Mouse (Mus musculus): Measurements from ENCODE around the gene Cic. TPM values are rescaled to one million over a fixed set of nuclear protein-coding genes. Genes with fewer than 3 reads are reported as not detected.

Gene Cic
- polyA plus RNA-seq, 1 experiment from 2014 or later: 27.4 TPM

GRCm38 (mm10) chr7:25294495-25294894, 27.0 kb downstream of the Cic start:
- 87% methylated on average over 4 of the region's 4 CpGs for WGBS
- no peaks in the 10 kb centered on the region for H3K27me3 ChIP-seq (ENCODE audit: control insufficient read depth, insufficient read depth, low read length)
- no peak for ATAC-seq (ENCODE audit: insufficient read depth, low FRiP score)
- H3K36me3 ChIP-seq (ENCODE audit: control insufficient read depth, insufficient read depth, low read length): peaks cover 25% of the 10 kb centered on the region
- H3K4me1 ChIP-seq (ENCODE audit: control insufficient read depth, insufficient read depth, low read length): peaks cover 22% of the 10 kb centered on the region
- H3K27ac ChIP-seq (ENCODE audit: low read length): no peak overlapping the region
- H3K4me3 ChIP-seq (replicated peaks; ENCODE audit: low read length): no peak overlapping the region
- H3K9ac ChIP-seq (ENCODE audit: low read length): no peak overlapping the region
- no peaks in the 10 kb centered on the region for H3K9me3 ChIP-seq (replicated peaks; ENCODE audit: control insufficient read depth, low read length)
- H3K4me2 ChIP-seq (ENCODE audit: low read depth, low read length): no peak overlapping the region

DNA sequence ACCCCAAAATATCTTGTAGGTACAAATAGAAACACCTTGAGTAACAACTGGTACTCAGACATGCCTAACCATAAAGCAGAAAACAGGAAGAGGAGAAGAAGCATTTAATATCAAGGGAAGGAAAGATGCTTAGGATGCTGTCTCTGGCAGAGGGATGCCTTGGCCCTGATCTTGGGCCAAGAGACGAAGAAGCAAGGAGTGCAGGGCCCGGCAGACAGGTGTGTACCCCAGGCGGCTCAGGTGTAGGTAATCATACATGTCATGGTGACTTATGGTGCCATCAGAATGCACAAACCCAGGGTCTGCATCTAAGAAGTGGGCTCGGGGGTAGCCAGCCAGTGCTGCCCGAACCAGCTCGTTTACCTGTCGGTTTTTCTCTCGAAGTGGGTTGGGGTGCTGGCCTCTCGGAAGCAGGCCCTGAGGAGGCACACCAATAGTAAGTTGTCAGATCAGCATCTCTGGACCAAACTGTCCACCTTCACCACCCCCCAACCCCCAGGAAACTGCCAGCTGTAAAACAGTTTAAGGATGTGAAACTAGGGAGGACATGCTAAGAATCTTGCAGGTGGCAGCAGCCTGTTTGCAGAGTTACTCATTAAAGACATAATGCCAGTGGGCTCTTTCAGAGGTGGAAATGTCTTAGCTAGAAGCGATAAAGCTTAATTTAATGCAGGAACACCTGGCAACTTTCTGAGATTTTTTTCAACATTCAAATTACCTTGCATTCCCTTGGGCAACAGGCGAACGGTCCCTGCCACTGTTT, 27.6 kb downstream of the Cic start:
- no peak overlapping the region for H3K4me3 ChIP-seq (replicated peaks; ENCODE audit: low read length)
- H3K4me1 ChIP-seq (ENCODE audit: control insufficient read depth, insufficient read depth, low read length): peaks cover 22% of the 10 kb centered on the region
- H3K4me2 ChIP-seq (ENCODE audit: low read depth, low read length): no peak overlapping the region
- no peaks in the 10 kb centered on the region for H3K27me3 ChIP-seq (ENCODE audit: control insufficient read depth, insufficient read depth, low read length)
- no peaks in the 10 kb centered on the region for H3K9me3 ChIP-seq (replicated peaks; ENCODE audit: control insufficient read depth, low read length)
- 83% methylated on average over 12 of the region's 12 CpGs for WGBS
- H3K9ac ChIP-seq (ENCODE audit: low read length): no peak overlapping the region
- H3K27ac ChIP-seq (ENCODE audit: low read length): no peak overlapping the region
- no peak for ATAC-seq (ENCODE audit: insufficient read depth, low FRiP score)
- peaks cover 18% of the 10 kb centered on the region for H3K36me3 ChIP-seq (ENCODE audit: control insufficient read depth, insufficient read depth, low read length)

- under 1% methylated on average over 21 of the region's 21 CpGs for WGBS
- peak overlapping the region; percentile 71 for H3K4me2 ChIP-seq (ENCODE audit: low read depth, low read length)
- H3K36me3 ChIP-seq (ENCODE audit: control insufficient read depth, insufficient read depth, low read length): peaks cover 9% of the 10 kb centered on the region; the same call in 1 of the 2 replicates
- peak overlapping the region; percentile 91 for H3K9ac ChIP-seq (ENCODE audit: low read length)
- ATAC-seq (ENCODE audit: insufficient read depth, low FRiP score): peak; percentile 26
- peak overlapping the region; percentile 61 for H3K4me3 ChIP-seq (replicated peaks; ENCODE audit: low read length)
- H3K9me3 ChIP-seq (replicated peaks; ENCODE audit: control insufficient read depth, low read length): no peaks in the 10 kb centered on the region
- H3K4me1 ChIP-seq (ENCODE audit: control insufficient read depth, insufficient read depth, low read length): peaks cover 9% of the 10 kb centered on the region; the same call in 1 of the 2 replicates
- H3K27ac ChIP-seq (ENCODE audit: low read length): peak overlapping the region; percentile 94
- H3K27me3 ChIP-seq (ENCODE audit: control insufficient read depth, insufficient read depth, low read length): no peaks in the 10 kb centered on the region
Observed at GRCm38 (mm10) chr7:25296945-25297453, 29.5 kb downstream of the Cic start.

DNA sequence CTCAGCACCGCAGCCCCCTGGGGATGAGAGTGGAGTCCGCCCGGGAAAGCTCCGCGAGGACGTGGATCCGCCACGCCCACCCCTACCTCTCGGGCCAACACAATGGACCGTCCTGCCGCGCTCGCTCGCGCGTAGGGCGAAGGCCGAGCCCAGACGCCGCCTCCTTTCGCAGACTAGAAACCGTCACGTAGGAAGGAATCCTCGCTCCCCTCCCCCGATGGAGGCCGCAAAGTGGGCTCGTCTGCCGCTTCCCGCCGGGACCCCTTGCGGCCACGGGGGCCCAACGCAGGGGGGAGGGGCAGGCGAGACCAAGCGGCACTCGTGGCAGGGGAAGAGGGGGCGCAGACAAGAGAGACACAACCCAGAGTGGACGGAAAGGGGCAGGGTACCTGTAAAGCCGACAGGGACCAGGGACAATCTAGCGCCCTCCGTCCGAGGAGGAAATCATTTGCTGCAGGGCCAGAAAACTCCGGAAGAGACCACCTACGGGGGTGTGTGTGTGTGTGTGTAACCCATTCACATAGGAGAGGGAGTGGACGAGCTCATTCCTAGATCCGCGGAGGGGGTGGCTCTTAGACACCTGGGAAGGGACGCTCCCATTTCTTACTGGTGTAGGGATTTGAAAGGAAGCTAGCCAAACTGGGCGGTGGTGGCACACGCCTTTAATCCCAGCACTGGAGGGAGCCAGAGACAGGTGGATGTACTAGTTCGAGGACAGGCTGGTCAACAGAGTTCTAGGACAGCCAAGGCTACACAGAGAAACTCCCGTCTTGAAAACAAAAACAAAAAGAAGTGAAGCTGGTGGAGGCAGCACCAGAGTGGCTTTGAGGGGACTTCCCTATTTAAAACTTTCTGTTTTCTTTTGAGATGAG, 30.2 kb downstream of the Cic start, which contains the start of gene Pafah1b3:
Pafah1b3 (minus strand) TSS at position 533 of the 872 bp plus-strand sequence.
- peaks cover 5% of the 10 kb centered on the region; the same call in 1 of the 2 replicates for H3K36me3 ChIP-seq (ENCODE audit: control insufficient read depth, insufficient read depth, low read length)
- H3K4me1 ChIP-seq (ENCODE audit: control insufficient read depth, insufficient read depth, low read length): peaks cover 9% of the 10 kb centered on the region; the same call in 1 of the 2 replicates
- ATAC-seq (ENCODE audit: insufficient read depth, low FRiP score): peak; percentile 91
- peak within 1 kb of the TSS; percentile 94 for H3K27ac ChIP-seq (ENCODE audit: low read length)
- peak within 1 kb of the TSS; percentile 71 for H3K4me2 ChIP-seq (ENCODE audit: low read depth, low read length)
- peak within 1 kb of the TSS; percentile 61 for H3K4me3 ChIP-seq (replicated peaks; ENCODE audit: low read length)
- WGBS: under 1% methylated on average over 51 of the region's 52 CpGs
- no peaks in the 10 kb centered on the region for H3K9me3 ChIP-seq (replicated peaks; ENCODE audit: control insufficient read depth, low read length)
- H3K27me3 ChIP-seq (ENCODE audit: control insufficient read depth, insufficient read depth, low read length): no peaks in the 10 kb centered on the region
- peak within 1 kb of the TSS; percentile 91 for H3K9ac ChIP-seq (ENCODE audit: low read length)

DNA sequence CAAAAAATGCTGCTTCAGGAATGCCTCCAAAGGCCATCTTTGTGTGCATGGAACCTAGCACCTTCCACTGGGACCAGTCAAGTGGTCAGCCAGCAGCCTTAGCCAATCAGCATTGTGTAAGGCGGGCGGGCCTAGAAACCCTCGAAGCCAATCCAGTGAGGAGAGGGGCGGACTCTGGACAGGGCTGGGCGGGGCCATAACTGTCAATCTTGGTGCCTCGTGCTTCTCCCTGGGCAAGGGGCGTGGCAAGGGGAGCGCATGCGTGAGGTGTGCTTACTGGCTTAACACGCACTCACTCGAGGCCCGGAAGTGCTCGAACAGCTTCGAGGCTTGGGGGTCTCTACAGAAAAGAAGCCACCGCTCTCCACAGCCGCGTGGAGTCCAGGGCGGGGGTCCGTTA, 33.6 kb downstream of the Cic start, which contains the start of gene Prr19:
Prr19 (plus strand) TSS at position 349 of the 400 bp plus-strand sequence.
- Histone ChIP-seq H3K9me3 (replicated peaks; ENCODE audit: control insufficient read depth, low read length) (no peaks in the 10 kb centered on the region), H3K4me3 (replicated peaks; ENCODE audit: low read length) (no peak within 1 kb of the TSS), H3K4me1 (ENCODE audit: control insufficient read depth, insufficient read depth, low read length) (peaks cover 14% of the 10 kb centered on the region), H3K4me2 (ENCODE audit: low read depth, low read length) (no peak within 1 kb of the TSS), H3K27ac (ENCODE audit: low read length) (no peak within 1 kb of the TSS), H3K36me3 (ENCODE audit: control insufficient read depth, insufficient read depth, low read length) (no peaks in the 10 kb centered on the region), H3K9ac (ENCODE audit: low read length) (no peak within 1 kb of the TSS), H3K27me3 (ENCODE audit: control insufficient read depth, insufficient read depth, low read length) (no peaks in the 10 kb centered on the region)
- WGBS: 61% methylated on average over 19 of the region's 19 CpGs
- ATAC-seq (ENCODE audit: insufficient read depth, low FRiP score): no peak

- no peak for ATAC-seq (ENCODE audit: insufficient read depth, low FRiP score)
- Histone ChIP-seq H3K4me1 (ENCODE audit: control insufficient read depth, insufficient read depth, low read length) (peaks cover 12% of the 10 kb centered on the region), H3K4me3 (replicated peaks; ENCODE audit: low read length) (no peak overlapping the region), H3K27me3 (ENCODE audit: control insufficient read depth, insufficient read depth, low read length) (peaks cover 8% of the 10 kb centered on the region), H3K9ac (ENCODE audit: low read length) (no peak overlapping the region), H3K4me2 (ENCODE audit: low read depth, low read length) (no peak overlapping the region), H3K36me3 (ENCODE audit: control insufficient read depth, insufficient read depth, low read length) (no peaks in the 10 kb centered on the region), H3K27ac (ENCODE audit: low read length) (no peak overlapping the region), H3K9me3 (replicated peaks; ENCODE audit: control insufficient read depth, low read length) (no peaks in the 10 kb centered on the region)
- WGBS: 56% methylated on average over 9 of the region's 9 CpGs
Observed at GRCm38 (mm10) chr7:25303003-25303684, 35.6 kb downstream of the Cic start.

GRCm38 (mm10) chr7:25303685-25304006, 36.1 kb downstream of the Cic start:
- Histone ChIP-seq H3K27me3 (ENCODE audit: control insufficient read depth, insufficient read depth, low read length) (peaks cover 12% of the 10 kb centered on the region), H3K4me1 (ENCODE audit: control insufficient read depth, insufficient read depth, low read length) (peaks cover 9% of the 10 kb centered on the region), H3K4me3 (replicated peaks; ENCODE audit: low read length) (no peak overlapping the region), H3K9ac (ENCODE audit: low read length) (no peak overlapping the region), H3K27ac (ENCODE audit: low read length) (no peak overlapping the region), H3K36me3 (ENCODE audit: control insufficient read depth, insufficient read depth, low read length) (no peaks in the 10 kb centered on the region), H3K4me2 (ENCODE audit: low read depth, low read length) (no peak overlapping the region), H3K9me3 (replicated peaks; ENCODE audit: control insufficient read depth, low read length) (no peaks in the 10 kb centered on the region)
- WGBS: 73% methylated on average over 3 of the region's 3 CpGs
- ATAC-seq (ENCODE audit: insufficient read depth, low FRiP score): no peak

DNA sequence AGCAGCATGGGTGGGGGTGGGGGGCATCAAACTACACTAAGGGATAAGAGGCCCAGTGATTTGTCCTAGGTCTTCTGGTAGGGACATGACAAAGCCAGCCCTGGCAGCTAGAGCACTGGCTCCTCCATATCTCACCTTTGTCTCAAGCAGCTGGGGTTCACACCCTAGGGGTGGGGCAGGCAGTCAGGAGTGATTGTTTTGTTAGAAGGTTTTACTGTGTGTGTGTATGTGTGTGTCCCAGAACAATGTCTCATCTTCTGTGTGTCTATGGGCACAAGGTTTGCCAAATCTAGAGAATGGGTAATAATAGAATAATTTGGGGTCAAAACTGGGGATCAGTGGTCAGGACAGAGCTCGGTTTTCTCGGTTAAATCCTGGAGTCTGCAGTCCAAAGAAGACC, 38.0 kb downstream of the Cic start:
- no peak for ATAC-seq (ENCODE audit: insufficient read depth, low FRiP score)
- peak overlapping the region; percentile 51 for H3K4me3 ChIP-seq (replicated peaks; ENCODE audit: low read length)
- H3K27ac ChIP-seq (ENCODE audit: low read length): no peak overlapping the region
- peaks cover 9% of the 10 kb centered on the region for H3K4me1 ChIP-seq (ENCODE audit: control insufficient read depth, insufficient read depth, low read length)
- H3K4me2 ChIP-seq (ENCODE audit: low read depth, low read length): peak overlapping the region; percentile 66
- H3K9ac ChIP-seq (ENCODE audit: low read length): no peak overlapping the region
- WGBS: 0% methylated on average over 2 of the region's 2 CpGs
- H3K9me3 ChIP-seq (replicated peaks; ENCODE audit: control insufficient read depth, low read length): no peaks in the 10 kb centered on the region
- peaks cover 12% of the 10 kb centered on the region for H3K27me3 ChIP-seq (ENCODE audit: control insufficient read depth, insufficient read depth, low read length)
- no peaks in the 10 kb centered on the region for H3K36me3 ChIP-seq (ENCODE audit: control insufficient read depth, insufficient read depth, low read length)

Data from stomach, embryonic 16.5 days (tissue).